Mouse (Mus musculus): ENCODE results near the gene Tmem132a. TPM values are rescaled to one million over a fixed set of nuclear protein-coding genes. Genes with fewer than 3 reads are reported as not detected.
A peak's percentile ranks its signal among the peaks of the same experiment; 100 is the strongest.

Gene Tmem132a
- polyA plus RNA-seq, 1 experiment from 2014 or later = 87.0 TPM

DNA sequence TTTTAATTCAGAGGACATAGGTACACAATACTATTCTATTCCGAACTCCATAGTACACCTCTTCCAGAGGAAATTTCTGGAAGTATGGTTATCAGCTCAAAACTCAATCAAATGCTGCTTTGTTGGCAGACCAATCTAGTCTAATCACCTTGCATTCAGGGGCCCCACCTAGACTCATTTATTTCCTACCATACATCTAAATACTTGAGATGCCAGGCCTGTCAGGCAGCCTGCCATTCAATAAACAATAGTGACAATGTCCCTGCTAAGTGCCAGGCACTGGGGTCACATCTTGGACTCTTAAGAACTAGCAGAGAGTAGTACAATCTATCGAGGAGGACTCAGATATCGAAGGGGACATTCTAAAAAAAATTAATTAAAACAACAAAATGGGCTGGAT, 22.5 kb upstream of the Tmem132a start:
- H3K9ac ChIP-seq (ENCODE audit: low read length) = no peak overlapping the region
- H3K27me3 ChIP-seq (ENCODE audit: control insufficient read depth, insufficient read depth, low read length) = no peaks in the 10 kb centered on the region
- no peaks in the 10 kb centered on the region for H3K9me3 ChIP-seq (ENCODE audit: control insufficient read depth, low read length)
- H3K36me3 ChIP-seq (ENCODE audit: control insufficient read depth, insufficient read depth, low read length) = no peaks in the 10 kb centered on the region
- ATAC-seq (ENCODE audit: insufficient number of reproducible peaks, low FRiP score, low TSS enrichment, low read depth) = no peak
- DNase-seq (ENCODE audit: low spot score) = no peak
- 0 out of 2 replicates have a peak, but pooled peaks cover 6% of the 10 kb centered on the region for H3K4me1 ChIP-seq (ENCODE audit: control insufficient read depth, insufficient read depth, low read length)
- H3K4me2 ChIP-seq (ENCODE audit: low read depth, severe bottlenecking) = no peak overlapping the region
- no peak overlapping the region for H3K4me3 ChIP-seq (ENCODE audit: low read depth, low read length)
- 93% methylated on average over 3 of the region's 3 CpGs for WGBS
- no peak overlapping the region for H3K27ac ChIP-seq (replicated peaks; ENCODE audit: low read depth, low read length)

DNA sequence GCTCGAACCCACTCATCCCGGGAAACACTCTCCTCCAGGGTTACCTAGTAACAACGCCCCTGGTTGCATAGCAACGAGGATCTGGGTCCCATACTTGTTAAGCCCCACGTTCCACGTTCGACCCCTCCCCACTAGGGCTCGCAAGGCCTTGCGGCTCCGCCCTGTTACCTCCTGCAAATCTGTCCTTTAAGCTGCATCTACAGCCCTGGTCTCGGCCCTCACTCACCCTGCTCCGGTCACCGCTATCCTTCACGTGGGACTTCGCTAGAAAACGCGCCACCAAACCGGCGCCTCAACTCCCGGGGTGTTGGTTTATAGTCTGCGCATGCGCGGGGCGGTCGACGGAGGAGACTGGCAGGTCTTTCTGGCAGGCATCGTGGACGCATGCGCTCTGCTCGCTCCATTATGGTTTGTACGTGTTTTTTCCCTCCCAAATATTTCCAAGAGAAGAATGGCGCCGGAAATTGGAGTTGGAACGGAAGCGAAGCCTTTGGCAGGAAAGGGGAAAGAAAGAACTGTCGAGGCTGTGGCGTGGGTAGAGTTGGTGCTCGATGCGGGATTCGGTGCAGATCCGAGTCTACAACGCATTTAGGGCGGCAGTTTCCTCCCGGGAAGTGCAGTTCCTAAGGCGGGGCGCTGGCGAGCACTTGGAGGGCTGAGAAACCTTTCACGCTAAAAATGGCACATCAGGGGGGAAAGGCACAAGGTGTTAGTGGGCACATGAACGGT, 11.8 kb upstream of the Tmem132a start, which contains the start of gene Tmem109:
Tmem109 (minus strand) TSS at position 576 of the 729 bp plus-strand sequence.
- no peaks in the 10 kb centered on the region for H3K9me3 ChIP-seq (ENCODE audit: control insufficient read depth, low read length)
- peak within 1 kb of the TSS; percentile 86 for H3K27ac ChIP-seq (replicated peaks; ENCODE audit: low read depth, low read length)
- peaks cover 10% of the 10 kb centered on the region; the same call in 1 of the 2 replicates for H3K4me1 ChIP-seq (ENCODE audit: control insufficient read depth, insufficient read depth, low read length)
- H3K9ac ChIP-seq (ENCODE audit: low read length) = peak within 1 kb of the TSS; percentile 86
- H3K36me3 ChIP-seq (ENCODE audit: control insufficient read depth, insufficient read depth, low read length) = no peaks in the 10 kb centered on the region
- peak within 1 kb of the TSS; percentile 95 for H3K4me2 ChIP-seq (ENCODE audit: low read depth, severe bottlenecking)
- H3K27me3 ChIP-seq (ENCODE audit: control insufficient read depth, insufficient read depth, low read length) = no peaks in the 10 kb centered on the region
- peak within 1 kb of the TSS; percentile 55 for H3K4me3 ChIP-seq (ENCODE audit: low read depth, low read length)
- peak; percentile 96 for DNase-seq (ENCODE audit: low spot score)
- ATAC-seq (ENCODE audit: insufficient number of reproducible peaks, low FRiP score, low TSS enrichment, low read depth) = peak; percentile 92
- under 1% methylated on average over 49 of the region's 49 CpGs for WGBS

DNA sequence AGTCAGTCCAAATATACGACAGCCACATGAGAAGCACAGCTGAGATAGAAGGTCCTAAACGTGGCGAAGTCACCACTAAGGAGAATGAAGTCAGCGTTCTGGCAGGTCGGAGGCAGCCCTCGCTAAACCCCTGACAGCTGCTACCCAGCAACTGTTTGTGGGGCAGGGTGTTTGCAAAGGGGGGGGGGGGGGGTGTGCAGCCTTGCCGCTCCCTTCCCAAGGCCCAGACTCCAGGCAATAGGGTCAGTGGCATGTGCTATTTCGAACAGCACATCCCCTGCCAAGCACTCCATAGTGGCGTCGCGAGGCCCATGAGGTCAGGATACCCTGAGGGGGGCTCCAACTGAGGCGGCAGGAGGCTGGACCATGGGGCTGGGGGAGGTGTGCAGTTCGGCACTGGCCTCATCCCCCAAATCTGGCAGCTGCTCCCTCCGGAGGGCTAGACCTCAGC, 11.3 kb upstream of the Tmem132a start:
- whole genome bisulfite sequencing = 2% methylated on average over 13 of the region's 14 CpGs
- Histone ChIP-seq H3K27ac (replicated peaks; ENCODE audit: low read depth, low read length) (peak overlapping the region; percentile 77; the same call in 1 of the 2 replicates), H3K36me3 (ENCODE audit: control insufficient read depth, insufficient read depth, low read length) (no peaks in the 10 kb centered on the region), H3K27me3 (ENCODE audit: control insufficient read depth, insufficient read depth, low read length) (no peaks in the 10 kb centered on the region), H3K4me1 (ENCODE audit: control insufficient read depth, insufficient read depth, low read length) (peaks cover 10% of the 10 kb centered on the region; the same call in 1 of the 2 replicates), H3K9ac (ENCODE audit: low read length) (peak overlapping the region; percentile 86), H3K4me2 (ENCODE audit: low read depth, severe bottlenecking) (peak overlapping the region; percentile 95), H3K9me3 (ENCODE audit: control insufficient read depth, low read length) (no peaks in the 10 kb centered on the region), H3K4me3 (ENCODE audit: low read depth, low read length) (peak overlapping the region; percentile 55)
- ATAC-seq (ENCODE audit: insufficient number of reproducible peaks, low FRiP score, low TSS enrichment, low read depth) (no peak), DNase-seq (ENCODE audit: low spot score) (no peak)

DNA sequence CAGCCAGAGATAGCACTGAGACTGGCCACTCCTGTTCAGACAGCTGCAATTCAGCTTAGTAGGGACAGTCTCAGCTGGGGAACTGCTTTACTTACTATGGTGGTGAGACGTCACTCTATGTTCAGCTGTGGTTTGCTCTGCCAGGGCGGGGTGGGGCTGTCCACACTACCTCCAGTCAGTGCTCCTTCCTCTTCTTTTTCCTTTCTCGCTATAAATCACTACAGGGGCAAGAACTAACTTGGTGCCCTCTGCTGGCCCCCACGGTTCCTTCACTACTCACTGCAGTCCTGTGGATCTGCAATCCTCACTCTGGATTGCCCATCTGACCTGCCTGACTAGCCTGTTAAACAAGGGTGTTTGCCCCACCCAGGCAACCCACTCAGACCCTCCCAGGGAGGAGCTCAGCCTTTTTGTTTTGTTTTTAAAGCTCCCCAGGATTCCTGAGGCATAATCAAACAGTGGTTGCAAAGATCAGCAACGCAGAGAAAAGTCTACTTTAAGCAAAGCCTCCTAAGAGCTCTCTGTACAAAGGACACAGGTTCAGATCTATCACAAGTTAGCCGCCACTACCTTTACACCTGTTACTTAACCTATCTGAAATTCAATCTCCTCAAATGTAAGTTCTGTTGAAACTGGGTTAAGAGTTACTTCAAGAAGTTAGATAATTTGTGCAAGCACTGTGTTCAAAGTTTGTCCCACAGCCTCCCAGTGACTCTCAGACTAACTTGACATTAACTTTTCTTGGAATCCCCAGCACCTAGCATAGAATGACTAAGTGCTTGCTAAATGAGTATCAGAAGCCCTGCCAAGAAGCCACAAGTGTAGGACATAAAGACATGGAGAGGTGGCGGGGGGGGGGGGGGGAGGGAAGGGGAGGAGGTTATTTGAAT, 10.6 kb upstream of the Tmem132a start:
- H3K27ac ChIP-seq (replicated peaks; ENCODE audit: low read depth, low read length) = no peak overlapping the region
- H3K36me3 ChIP-seq (ENCODE audit: control insufficient read depth, insufficient read depth, low read length) = no peaks in the 10 kb centered on the region
- H3K27me3 ChIP-seq (ENCODE audit: control insufficient read depth, insufficient read depth, low read length) = no peaks in the 10 kb centered on the region
- peak overlapping the region; percentile 95 for H3K4me2 ChIP-seq (ENCODE audit: low read depth, severe bottlenecking)
- peak; percentile 4; the same call in 1 of the 2 replicates for ATAC-seq (ENCODE audit: insufficient number of reproducible peaks, low FRiP score, low TSS enrichment, low read depth)
- H3K4me1 ChIP-seq (ENCODE audit: control insufficient read depth, insufficient read depth, low read length) = peaks cover 10% of the 10 kb centered on the region; the same call in 1 of the 2 replicates
- H3K9ac ChIP-seq (ENCODE audit: low read length) = no peak overlapping the region
- WGBS = 56% methylated on average over 7 of the region's 7 CpGs
- peak overlapping the region; percentile 55 for H3K4me3 ChIP-seq (ENCODE audit: low read depth, low read length)
- no peaks in the 10 kb centered on the region for H3K9me3 ChIP-seq (ENCODE audit: control insufficient read depth, low read length)
- no peak for DNase-seq (ENCODE audit: low spot score)

DNA sequence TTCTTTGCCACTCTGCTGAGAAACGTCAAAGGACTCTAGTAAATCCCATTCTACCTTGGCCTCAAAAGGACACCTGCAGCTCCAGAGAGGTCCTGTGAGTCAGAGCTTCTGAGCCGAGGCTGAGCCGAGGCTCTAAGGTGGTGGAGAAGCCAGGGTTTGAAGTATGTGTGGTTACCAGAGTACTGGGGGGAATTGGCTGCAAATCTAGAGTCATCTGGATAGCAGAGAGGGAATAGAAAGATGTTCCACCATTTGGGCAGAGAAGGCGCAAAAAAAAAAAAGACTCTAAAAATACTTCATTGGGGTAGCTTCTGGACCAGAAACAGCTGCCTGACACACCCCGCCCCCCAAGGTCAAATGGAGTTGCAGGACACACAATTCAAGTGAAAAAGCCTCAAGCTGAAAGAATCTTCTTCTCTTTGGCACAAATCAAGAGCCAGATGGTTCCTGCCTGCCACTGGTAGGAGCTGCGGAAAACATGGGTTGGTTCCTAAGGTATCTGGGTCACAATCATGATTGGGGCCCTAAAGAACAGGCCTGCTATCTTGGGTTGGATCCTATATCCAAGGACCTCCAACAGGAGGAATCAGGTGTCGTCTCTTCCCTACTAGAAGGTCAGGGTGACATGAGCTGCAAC, 8.6 kb upstream of the Tmem132a start:
- no peaks in the 10 kb centered on the region for H3K27me3 ChIP-seq (ENCODE audit: control insufficient read depth, insufficient read depth, low read length)
- ATAC-seq (ENCODE audit: insufficient number of reproducible peaks, low FRiP score, low TSS enrichment, low read depth) = no peak
- H3K27ac ChIP-seq (replicated peaks; ENCODE audit: low read depth, low read length) = no peak overlapping the region
- no peak overlapping the region for H3K4me2 ChIP-seq (ENCODE audit: low read depth, severe bottlenecking)
- peaks cover 9% of the 10 kb centered on the region; the same call in 1 of the 2 replicates for H3K36me3 ChIP-seq (ENCODE audit: control insufficient read depth, insufficient read depth, low read length)
- 90% methylated on average over 7 of the region's 7 CpGs for WGBS
- no peak for DNase-seq (ENCODE audit: low spot score)
- peaks cover 10% of the 10 kb centered on the region; the same call in 1 of the 2 replicates for H3K4me1 ChIP-seq (ENCODE audit: control insufficient read depth, insufficient read depth, low read length)
- no peak overlapping the region for H3K4me3 ChIP-seq (ENCODE audit: low read depth, low read length)
- no peak overlapping the region for H3K9ac ChIP-seq (ENCODE audit: low read length)
- H3K9me3 ChIP-seq (ENCODE audit: control insufficient read depth, low read length) = no peaks in the 10 kb centered on the region

DNA sequence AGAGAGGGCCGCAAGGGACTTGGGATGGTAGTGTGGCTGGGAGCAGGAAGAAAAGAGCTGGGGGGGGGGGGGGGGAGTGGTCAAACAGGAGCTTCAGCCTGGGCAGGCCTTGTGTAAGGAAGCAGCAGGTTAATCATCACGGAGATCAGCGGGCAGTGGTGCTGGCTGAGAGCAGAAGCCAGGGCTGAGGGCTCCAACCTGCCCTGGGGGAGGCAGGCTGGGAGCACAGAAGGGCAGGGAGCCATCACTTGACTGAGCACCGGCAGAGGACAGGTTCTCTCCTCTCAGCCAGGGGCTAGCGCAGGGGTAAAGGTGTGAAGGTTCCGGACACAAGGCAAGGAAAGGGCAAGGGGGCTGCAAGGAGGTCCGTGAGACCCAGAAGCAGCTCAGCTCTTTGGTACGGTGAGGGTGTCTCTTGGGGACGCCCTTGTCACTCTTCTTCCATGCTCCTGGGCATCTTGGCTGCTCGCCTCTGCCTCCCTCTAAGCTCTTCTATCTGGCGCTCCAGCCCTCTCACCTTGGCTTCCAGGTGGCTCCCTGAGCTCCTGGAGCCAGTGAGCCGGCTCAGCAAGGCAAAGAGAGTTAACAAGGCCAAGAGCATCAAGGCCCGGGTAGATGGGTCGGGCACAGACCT, 1.7 kb upstream of the Tmem132a start:
- 80% methylated on average over 14 of the region's 14 CpGs for WGBS
- no peaks in the 10 kb centered on the region for H3K27me3 ChIP-seq (ENCODE audit: control insufficient read depth, insufficient read depth, low read length)
- peaks cover 10% of the 10 kb centered on the region for H3K4me1 ChIP-seq (ENCODE audit: control insufficient read depth, insufficient read depth, low read length)
- no peaks in the 10 kb centered on the region for H3K9me3 ChIP-seq (ENCODE audit: control insufficient read depth, low read length)
- peaks cover 15% of the 10 kb centered on the region for H3K36me3 ChIP-seq (ENCODE audit: control insufficient read depth, insufficient read depth, low read length)
- no peak for DNase-seq (ENCODE audit: low spot score)
- no peak overlapping the region for H3K4me2 ChIP-seq (ENCODE audit: low read depth, severe bottlenecking)
- no peak overlapping the region for H3K27ac ChIP-seq (replicated peaks; ENCODE audit: low read depth, low read length)
- ATAC-seq (ENCODE audit: insufficient number of reproducible peaks, low FRiP score, low TSS enrichment, low read depth) = no peak
- no peak overlapping the region for H3K9ac ChIP-seq (ENCODE audit: low read length)
- no peak overlapping the region for H3K4me3 ChIP-seq (ENCODE audit: low read depth, low read length)

DNA sequence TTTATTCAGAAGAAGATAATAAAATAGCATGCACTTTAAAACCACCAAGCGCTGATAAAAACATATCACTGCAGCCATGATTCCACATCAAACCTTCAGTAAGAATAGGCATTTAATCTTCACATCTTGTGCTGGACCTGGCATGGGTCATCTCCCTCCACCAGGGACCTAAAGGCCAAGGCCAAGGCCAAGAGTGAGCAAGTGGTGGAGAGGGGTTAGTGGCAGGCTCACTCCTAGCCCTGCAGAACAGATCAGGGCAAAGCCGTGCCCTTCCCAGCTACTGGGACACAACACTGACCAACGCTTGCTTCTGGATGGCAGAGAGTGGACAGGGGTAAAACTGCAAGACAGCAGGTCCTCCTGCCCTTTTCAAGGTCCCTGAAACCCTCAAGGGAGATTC, 936 bp upstream of the Tmem132a start:
- peaks cover 10% of the 10 kb centered on the region for H3K4me1 ChIP-seq (ENCODE audit: control insufficient read depth, insufficient read depth, low read length)
- H3K9ac ChIP-seq (ENCODE audit: low read length) = no peak overlapping the region
- no peak overlapping the region for H3K4me2 ChIP-seq (ENCODE audit: low read depth, severe bottlenecking)
- H3K36me3 ChIP-seq (ENCODE audit: control insufficient read depth, insufficient read depth, low read length) = peaks cover 20% of the 10 kb centered on the region
- H3K9me3 ChIP-seq (ENCODE audit: control insufficient read depth, low read length) = no peaks in the 10 kb centered on the region
- no peak overlapping the region for H3K27ac ChIP-seq (replicated peaks; ENCODE audit: low read depth, low read length)
- no peak for ATAC-seq (ENCODE audit: insufficient number of reproducible peaks, low FRiP score, low TSS enrichment, low read depth)
- H3K4me3 ChIP-seq (ENCODE audit: low read depth, low read length) = no peak overlapping the region
- no peaks in the 10 kb centered on the region for H3K27me3 ChIP-seq (ENCODE audit: control insufficient read depth, insufficient read depth, low read length)
- WGBS = 92% methylated on average over 3 of the region's 3 CpGs
- no peak for DNase-seq (ENCODE audit: low spot score)
